Mouse (Mus musculus): ENCODE measurements around the gene Dennd6a. TPM values are rescaled to one million over a fixed set of nuclear protein-coding genes. Genes with fewer than 3 reads are reported as not detected.

Dennd6a gene
- polyA plus RNA-seq, 2 experiments = 5.3 to 10.8 TPM

DNA sequence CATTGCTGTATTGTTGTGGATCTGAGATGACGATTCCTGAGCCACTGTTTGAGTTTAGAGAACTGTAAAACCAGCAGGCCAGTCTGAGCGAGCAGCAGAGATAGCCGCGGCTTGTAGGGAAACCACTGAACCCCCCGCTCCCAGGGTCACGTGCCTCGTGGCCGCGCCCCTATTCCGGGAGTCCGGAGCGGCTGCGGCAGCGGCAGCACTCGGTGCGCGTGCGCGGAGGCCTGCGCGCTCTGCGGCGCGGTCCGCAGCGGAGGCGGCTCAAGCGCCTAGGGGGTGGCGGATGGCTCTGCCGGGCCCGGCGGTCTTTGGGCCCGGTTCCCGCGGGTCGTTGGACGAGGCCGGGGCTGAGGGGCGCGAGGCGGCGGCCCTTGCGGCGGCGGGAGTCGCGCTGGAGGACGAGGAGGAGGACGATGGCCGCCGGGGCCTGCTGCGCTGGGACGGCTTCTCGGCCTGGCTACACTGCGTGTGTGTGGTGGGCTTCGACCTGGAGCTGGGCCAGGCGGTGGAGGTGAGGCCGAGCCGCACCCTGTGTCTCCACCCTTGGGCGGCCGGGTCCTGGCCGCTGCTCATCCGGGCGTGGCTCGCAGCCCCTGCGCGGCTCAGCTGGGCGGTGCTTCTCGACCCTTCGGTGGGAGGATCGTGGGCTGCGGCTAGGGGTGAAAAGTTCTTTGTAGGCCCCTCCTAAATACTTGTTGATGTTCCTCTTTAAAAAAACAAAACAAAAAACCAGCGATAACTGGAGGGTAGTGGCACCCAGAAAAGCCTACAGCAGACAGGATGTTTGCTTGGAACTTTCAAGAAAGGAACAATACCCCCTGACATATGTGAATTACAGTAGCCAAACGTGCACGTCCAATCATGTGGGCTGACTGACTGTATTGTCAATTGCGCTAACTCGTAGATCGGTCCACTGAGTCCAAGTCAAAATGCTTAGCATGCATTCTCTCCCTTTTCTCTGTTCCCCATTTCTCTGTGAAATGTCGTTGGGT, 6.0 kb downstream of the Dennd6a start:
- peak overlapping the region; percentile 99 for H3K9ac ChIP-seq (replicated peaks)
- H3K9me3 ChIP-seq (ENCODE audit: control insufficient read depth, low read length) = no peaks in the 10 kb centered on the region
- H3K27me3 ChIP-seq (ENCODE audit: control insufficient read depth, insufficient read depth, low read length) = no peaks in the 10 kb centered on the region
- H3K27ac ChIP-seq = peak overlapping the region; percentile 92
- ATAC-seq (ENCODE audit: insufficient read depth) (peak; percentile 93), DNase-seq (ENCODE audit: low read depth in 3 of 3, low spot score in 3 of 3) (peak; percentile 85 to 87 (median 86))
- H3K36me3 ChIP-seq (replicated peaks; ENCODE audit: control insufficient read depth, insufficient read depth, low read depth) = no peaks in the 10 kb centered on the region; the same call in 1 of the 2 replicates
- H3K4me3 ChIP-seq (ENCODE audit: insufficient read depth in 1 of 2, low read depth in 2 of 2, low read length in 2 of 2) = peak overlapping the region; percentile 71 to 90
- peak overlapping the region; percentile 80 for H3K4me2 ChIP-seq (ENCODE audit: low read depth)
- TF ChIP-seq EP300 (IDR thresholded peaks at IDR 0.05; ENCODE audit: low read depth) (no peak), CTCF (IDR thresholded peaks at IDR 0.05; ENCODE audit: low read depth) (no peak)
- WGBS (ENCODE audit: insufficient replicate concordance) = under 1% methylated on average over 78 of the region's 79 CpGs
- H3K4me1 ChIP-seq (replicated peaks; ENCODE audit: control insufficient read depth in 2 of 2, insufficient read depth in 2 of 2, low read length in 1 of 2) = peaks cover 10 to 16% of the 10 kb centered on the region in 2 experiments

DNA sequence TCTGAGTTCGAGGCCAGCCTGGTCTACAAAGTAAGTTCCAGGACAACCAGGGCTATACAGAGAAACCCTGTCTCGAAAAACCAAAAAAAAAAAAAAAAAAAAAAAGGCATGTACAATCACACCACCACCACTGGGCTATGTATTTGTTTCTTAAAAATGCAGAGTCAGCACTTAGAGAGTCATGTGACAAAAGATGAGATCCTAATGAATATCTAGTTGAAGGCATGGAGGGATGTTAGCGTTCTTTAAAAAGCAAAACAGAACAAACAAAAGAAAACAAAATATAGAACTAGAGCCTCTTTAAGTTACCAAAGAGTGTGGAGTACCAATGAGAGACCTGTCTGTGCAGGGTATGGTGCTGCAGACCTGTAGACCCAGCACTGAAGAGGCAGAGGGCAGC, 10.0 kb downstream of the Dennd6a start:
- no peak overlapping the region for H3K4me2 ChIP-seq (ENCODE audit: low read depth)
- H3K27ac ChIP-seq = no peak overlapping the region
- TF ChIP-seq CTCF (IDR thresholded peaks at IDR 0.05; ENCODE audit: low read depth) (no peak), EP300 (IDR thresholded peaks at IDR 0.05; ENCODE audit: low read depth) (no peak)
- no peak overlapping the region for H3K4me3 ChIP-seq (ENCODE audit: insufficient read depth in 1 of 2, low read depth in 2 of 2, low read length in 2 of 2)
- no peak for ATAC-seq (ENCODE audit: insufficient read depth)
- DNase-seq (ENCODE audit: low read depth in 3 of 3, low spot score in 3 of 3) = no peak
- no peaks in the 10 kb centered on the region for H3K9me3 ChIP-seq (ENCODE audit: control insufficient read depth, low read length)
- no peak overlapping the region for H3K9ac ChIP-seq (replicated peaks)
- no peaks in the 10 kb centered on the region for H3K27me3 ChIP-seq (ENCODE audit: control insufficient read depth, insufficient read depth, low read length)
- 75% methylated on average over 3 of the region's 3 CpGs for WGBS (ENCODE audit: insufficient replicate concordance)
- H3K36me3 ChIP-seq (replicated peaks; ENCODE audit: control insufficient read depth, insufficient read depth, low read depth) = no peaks in the 10 kb centered on the region; the same call in 1 of the 2 replicates
- peaks cover 25 to 34% of the 10 kb centered on the region in 2 experiments for H3K4me1 ChIP-seq (replicated peaks; ENCODE audit: control insufficient read depth in 2 of 2, insufficient read depth in 2 of 2, low read length in 1 of 2)

DNA sequence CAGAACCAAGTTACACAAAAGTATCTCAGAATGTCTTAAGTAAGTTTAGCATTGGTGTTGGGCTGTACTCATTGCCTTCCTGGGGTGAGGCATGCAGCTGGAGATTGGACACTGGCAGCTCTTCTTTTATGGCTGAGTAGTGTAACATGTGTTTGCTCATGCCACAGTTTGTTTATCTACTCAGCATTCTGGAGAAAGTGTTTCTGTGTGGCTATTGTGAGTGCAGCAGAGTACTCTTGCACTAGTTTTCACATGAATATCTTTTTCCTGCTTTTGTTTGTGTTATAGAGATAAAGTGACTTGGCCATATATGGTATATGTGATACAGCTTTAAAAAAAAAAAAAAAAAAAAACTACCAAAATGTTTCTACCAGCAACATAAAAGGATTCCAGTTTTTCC, 13.5 kb downstream of the Dennd6a start:
- TF ChIP-seq CTCF (IDR thresholded peaks at IDR 0.05; ENCODE audit: low read depth) (no peak), EP300 (IDR thresholded peaks at IDR 0.05; ENCODE audit: low read depth) (peak; percentile 70; the same call in 1 of the 2 replicates)
- H3K9ac ChIP-seq (replicated peaks) = peak overlapping the region; percentile 28
- peak overlapping the region; percentile 36 for H3K4me2 ChIP-seq (ENCODE audit: low read depth)
- H3K9me3 ChIP-seq (ENCODE audit: control insufficient read depth, low read length) = no peaks in the 10 kb centered on the region
- no peak overlapping the region for H3K4me3 ChIP-seq (ENCODE audit: insufficient read depth in 1 of 2, low read depth in 2 of 2, low read length in 2 of 2)
- H3K27ac ChIP-seq = peak overlapping the region; percentile 68
- peak; percentile 80 for ATAC-seq (ENCODE audit: insufficient read depth)
- H3K27me3 ChIP-seq (ENCODE audit: control insufficient read depth, insufficient read depth, low read length) = no peaks in the 10 kb centered on the region
- DNase-seq (ENCODE audit: low read depth in 3 of 3, low spot score in 3 of 3) = peak in 1 of 3 experiments; percentile 51
- H3K36me3 ChIP-seq (replicated peaks; ENCODE audit: control insufficient read depth, insufficient read depth, low read depth) = no peaks in the 10 kb centered on the region; the same call in 1 of the 2 replicates
- peaks cover 25 to 33% of the 10 kb centered on the region in 2 experiments for H3K4me1 ChIP-seq (replicated peaks; ENCODE audit: control insufficient read depth in 2 of 2, insufficient read depth in 2 of 2, low read length in 1 of 2)

DNA sequence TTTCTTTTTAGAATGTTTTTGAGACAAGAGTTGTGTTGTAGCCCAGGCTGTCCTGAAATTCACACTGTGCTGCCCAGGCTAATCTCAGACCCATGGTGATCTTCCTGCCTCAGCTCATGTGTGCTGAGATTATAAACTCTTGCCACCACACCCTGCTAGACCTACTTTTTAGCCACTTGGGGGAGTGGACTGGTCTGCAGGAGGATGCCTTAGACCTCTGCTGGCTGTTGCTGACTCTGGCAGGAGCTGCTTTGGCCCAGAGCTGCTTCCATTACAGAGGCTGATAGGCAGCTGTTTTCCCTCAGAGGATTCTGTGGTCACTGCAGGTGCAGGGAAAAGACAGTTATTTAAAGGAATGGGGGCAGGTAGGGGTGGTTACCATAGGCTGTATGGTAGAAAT, 17.7 kb downstream of the Dennd6a start:
- no peak overlapping the region for H3K4me2 ChIP-seq (ENCODE audit: low read depth)
- no peak overlapping the region for H3K4me3 ChIP-seq (ENCODE audit: insufficient read depth in 1 of 2, low read depth in 2 of 2, low read length in 2 of 2)
- peak; percentile 54 for TF ChIP-seq CTCF (IDR thresholded peaks at IDR 0.05; ENCODE audit: low read depth)
- no peak for TF ChIP-seq EP300 (IDR thresholded peaks at IDR 0.05; ENCODE audit: low read depth)
- no peaks in the 10 kb centered on the region for H3K9me3 ChIP-seq (ENCODE audit: control insufficient read depth, low read length)
- no peak overlapping the region for H3K27ac ChIP-seq
- H3K4me1 ChIP-seq (replicated peaks; ENCODE audit: control insufficient read depth in 2 of 2, insufficient read depth in 2 of 2, low read length in 1 of 2) = peaks cover 46 to 50% of the 10 kb centered on the region in 2 experiments
- no peak for ATAC-seq (ENCODE audit: insufficient read depth)
- no peaks in the 10 kb centered on the region for H3K27me3 ChIP-seq (ENCODE audit: control insufficient read depth, insufficient read depth, low read length)
- DNase-seq (ENCODE audit: low read depth in 3 of 3, low spot score in 3 of 3) = no peak
- H3K36me3 ChIP-seq (replicated peaks; ENCODE audit: control insufficient read depth, insufficient read depth, low read depth) = no peaks in the 10 kb centered on the region; the same call in 1 of the 2 replicates
- no peak overlapping the region for H3K9ac ChIP-seq (replicated peaks)

- 2% methylated on average over 2 of the region's 2 CpGs for WGBS (ENCODE audit: insufficient replicate concordance)
- peaks cover 35 to 46% of the 10 kb centered on the region in 2 experiments for H3K4me1 ChIP-seq (replicated peaks; ENCODE audit: control insufficient read depth in 2 of 2, insufficient read depth in 2 of 2, low read length in 1 of 2)
- peak overlapping the region; percentile 34 for H3K27ac ChIP-seq
- DNase-seq (ENCODE audit: low read depth in 3 of 3, low spot score in 3 of 3) = peak in 1 of 3 experiments; percentile 28
- peak overlapping the region; percentile 21 for H3K9ac ChIP-seq (replicated peaks)
- ATAC-seq (ENCODE audit: insufficient read depth) = peak; percentile 54; the same call in 1 of the 2 replicates
- peak overlapping the region; percentile 27; the same call in 1 of the 2 replicates for H3K4me2 ChIP-seq (ENCODE audit: low read depth)
- H3K36me3 ChIP-seq (replicated peaks; ENCODE audit: control insufficient read depth, insufficient read depth, low read depth) = peaks cover 3% of the 10 kb centered on the region; the same call in 1 of the 2 replicates
- no peak overlapping the region for H3K4me3 ChIP-seq (ENCODE audit: insufficient read depth in 1 of 2, low read depth in 2 of 2, low read length in 2 of 2)
- no peak for TF ChIP-seq CTCF (IDR thresholded peaks at IDR 0.05; ENCODE audit: low read depth)
- peak; percentile 30; the same call in 1 of the 2 replicates for TF ChIP-seq EP300 (IDR thresholded peaks at IDR 0.05; ENCODE audit: low read depth)
- H3K9me3 ChIP-seq (ENCODE audit: control insufficient read depth, low read length) = no peaks in the 10 kb centered on the region; the same call in 1 of the 2 replicates
- H3K27me3 ChIP-seq (ENCODE audit: control insufficient read depth, insufficient read depth, low read length) = no peaks in the 10 kb centered on the region
These were observed 19.7 kb downstream of the Dennd6a start for GRCm38 (mm10) chr14:26593281-26593895.

Data from liver, embryonic 14.5 days (tissue).